Mouse (Mus musculus) heart, adult 9 months (tissue): ENCODE data around the gene Atp1a1.
A peak's percentile ranks its signal among the peaks of the same experiment; 100 is the strongest.

Source experiments
- DNase-seq, 2 experiments: peaks; one replicate each; pipeline ENCODE4 v3.0.0; 2022; ENCODE audit warnings: low spot score in 2 of 2

Gene Atp1a1

DNA sequence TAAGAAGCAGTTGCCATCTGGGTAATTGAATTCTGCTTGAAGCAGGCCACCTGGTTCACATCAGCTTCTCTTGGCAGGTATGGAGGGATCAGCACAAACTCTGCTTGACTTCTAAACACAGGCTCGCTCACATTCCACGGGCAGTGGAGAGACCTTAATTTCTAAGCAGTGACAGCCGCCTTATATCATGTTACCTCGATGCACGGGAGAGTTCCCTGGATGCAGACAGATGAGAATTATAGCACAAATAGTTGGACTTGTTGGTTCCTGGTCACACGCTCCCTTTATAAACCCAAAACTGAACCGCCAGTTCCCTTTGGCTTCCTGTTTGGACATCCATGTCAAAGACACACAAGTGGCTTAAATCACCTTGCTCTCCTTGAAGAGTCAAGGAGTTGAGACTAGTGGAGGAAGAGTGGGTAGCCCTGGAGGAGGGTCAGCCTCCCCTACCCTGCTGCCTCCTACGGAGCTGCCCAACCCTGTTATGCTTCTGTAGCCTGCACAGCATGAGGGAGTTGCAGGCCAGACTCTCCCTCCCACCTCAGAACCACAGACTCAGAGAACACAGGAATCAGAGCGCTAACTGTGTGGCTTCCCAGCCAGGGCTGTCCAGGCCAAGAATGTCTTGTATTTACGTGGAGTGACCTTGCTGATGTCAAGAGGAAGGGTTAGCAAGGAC lies 7.5 kb upstream of the Atp1a1 start:
- no peak for DNase-seq

DNA sequence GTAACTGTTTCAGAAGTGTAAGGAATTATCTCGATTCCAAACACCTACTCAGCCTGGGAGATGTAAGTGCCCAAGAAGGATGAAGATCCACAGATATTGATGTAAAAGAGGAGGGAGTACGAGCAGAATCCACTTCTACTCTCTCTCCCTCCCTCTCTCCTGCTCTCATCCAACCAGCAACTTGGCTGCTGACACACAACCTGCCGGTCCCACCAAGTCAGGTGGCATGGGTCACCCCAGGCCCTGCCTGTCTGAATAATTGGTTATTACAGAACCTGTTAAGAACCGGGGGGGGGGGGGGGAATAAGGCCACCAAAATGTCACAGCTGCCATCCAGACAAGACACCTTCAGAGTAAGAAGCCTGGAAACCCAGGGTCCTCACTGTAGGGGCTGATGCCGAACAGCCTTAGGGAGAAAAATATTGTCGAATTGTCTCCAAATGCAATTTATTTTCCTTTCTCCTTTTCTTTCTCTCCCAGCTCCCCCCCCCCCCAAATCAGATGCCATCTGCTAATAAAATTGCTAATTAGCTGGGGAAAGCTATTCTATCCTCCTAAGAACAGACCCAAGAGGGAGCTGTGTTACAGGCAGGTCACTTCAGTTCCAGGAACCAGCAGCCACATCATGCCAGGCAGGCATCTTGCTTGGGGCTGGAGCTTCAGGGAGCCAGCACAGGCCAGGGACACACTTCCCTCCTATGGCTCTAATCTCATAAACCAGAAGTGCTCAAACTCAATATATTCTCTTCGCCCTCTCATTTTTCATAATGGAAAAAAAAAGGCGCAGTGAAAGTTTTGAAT lies 6.7 kb upstream of the Atp1a1 start:
- no peak for DNase-seq

DNA sequence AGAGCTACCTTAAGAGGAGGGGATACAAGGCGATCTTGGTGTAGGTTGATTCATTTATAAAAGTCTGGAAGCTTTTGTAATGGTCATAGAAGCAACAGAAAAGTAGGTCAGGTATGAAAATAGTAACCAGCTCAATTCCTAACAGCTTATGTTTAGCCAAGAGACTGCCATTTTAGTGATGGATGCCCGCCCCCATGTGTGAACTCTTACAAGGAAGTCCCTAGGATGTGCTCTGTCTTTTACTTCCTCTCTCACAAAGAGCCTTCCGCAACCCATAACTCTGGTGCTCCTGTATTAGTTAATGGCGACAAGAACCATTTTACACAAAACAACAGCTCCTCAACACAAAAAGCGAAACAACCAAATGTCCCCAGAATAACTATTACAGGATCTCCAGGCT lies 4.8 kb upstream of the Atp1a1 start:
- DNase-seq: no peak

DNA sequence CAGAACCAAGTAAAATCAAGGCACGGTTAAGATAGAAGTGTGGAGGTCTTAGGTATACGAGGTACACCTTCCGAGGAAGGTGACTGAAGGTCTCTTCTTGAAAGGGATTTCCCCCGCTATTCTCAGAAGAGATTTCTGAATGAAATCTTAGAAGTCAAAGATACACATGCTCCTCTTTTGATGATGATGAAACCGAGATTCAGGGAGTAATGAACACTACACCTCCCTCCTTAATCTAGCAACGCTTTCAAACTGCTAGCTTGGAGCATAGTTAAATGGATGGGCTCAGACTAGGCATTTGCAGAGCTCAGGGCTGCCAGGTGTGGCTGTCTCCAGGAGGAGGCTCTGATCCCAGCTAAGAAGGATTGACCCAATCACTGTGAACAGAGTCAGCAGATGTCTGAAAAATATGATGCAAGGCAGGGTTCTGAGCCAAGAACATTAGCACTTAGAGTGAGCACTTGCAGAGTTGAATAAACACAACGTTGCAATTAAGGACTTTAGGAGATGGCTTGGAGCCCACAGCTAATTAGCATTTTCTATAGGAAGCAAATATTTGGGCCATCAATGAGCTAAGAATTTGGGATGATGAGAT lies 2.5 kb upstream of the Atp1a1 start:
- no peak for DNase-seq

DNA sequence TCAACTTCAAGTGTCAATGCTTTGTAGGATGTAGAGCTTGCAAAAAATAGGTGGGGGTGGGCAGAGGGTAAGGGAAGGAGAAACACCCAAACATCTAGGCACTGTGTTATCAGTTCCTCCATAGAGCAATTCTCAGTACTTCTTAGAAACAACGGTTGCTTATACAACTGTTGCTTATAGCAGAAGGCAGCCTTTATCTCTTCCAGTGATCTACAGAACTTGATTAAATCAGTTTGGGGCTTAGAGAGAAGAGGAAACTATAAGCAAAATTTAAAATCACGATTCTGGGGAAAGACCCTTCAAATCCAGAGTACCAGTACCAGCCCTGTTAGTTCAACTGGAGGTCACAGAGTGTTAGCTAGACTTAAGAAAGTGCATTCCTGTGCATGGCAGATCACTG lies 1.2 kb upstream of the Atp1a1 start:
- DNase-seq: no peak

DNA sequence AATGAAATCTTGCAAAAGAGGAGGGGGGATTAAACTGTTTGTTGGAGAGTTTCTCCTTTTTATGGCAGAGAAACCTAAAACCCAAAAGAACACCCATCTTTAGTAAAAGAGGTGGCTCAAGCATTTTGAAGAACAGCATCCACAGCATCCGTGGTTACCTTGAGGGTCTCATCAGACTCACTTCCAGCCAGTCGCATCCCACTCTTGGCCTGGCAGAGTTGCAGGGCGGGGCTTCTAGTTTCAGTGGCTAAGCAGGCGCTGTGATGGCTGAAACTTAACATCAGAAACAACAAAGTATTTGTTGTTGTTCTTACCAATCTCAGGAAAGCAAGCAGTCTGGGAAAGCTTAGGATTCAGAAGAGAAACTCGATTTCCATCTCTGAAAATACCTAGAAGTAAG lies 807 bp upstream of the Atp1a1 start:
- DNase-seq: no peak

DNA sequence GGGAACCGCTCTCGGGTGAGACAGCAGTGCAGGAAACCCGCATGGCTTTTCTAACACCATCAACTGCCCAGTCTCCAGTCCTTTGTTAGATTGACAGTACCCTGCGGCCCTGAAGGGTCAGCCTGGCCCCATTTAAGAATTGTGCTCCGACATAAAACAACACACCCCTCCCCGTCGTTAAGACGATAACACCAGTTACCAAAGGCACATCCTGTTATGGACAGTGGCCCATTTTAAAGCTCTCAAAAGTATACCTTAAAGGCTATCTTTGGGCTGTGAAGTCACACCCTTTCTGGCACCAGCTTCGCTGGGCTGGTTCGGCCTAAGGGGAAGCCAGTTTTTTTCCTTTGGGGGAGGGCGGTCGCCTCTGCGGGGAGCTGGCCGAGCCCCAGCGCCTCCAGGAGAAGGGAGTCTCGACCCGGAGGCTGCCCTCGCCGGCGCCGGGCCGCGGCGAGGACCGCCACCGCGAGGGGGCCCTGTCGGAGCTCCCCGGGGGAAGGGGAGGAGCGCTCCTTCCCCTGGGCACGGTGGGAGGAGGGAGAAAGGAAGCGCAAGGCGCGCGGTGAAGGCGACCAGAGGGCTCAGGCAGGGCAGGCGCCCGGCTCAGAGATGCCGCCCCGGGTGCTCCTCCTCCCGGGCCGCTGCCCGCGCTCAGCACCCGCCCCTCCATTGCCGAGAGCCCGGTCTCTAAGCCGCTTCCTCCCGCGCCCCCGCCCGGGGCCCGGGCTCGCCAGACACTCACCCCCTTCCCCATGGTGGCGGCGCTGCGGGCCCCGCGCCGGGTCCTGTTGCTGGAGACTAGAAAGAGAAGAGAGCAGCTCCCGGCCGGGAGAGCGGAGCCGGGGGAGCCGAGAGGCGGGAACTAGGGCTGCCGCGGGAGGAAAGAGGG lies 579 bp downstream of the Atp1a1 start:
- DNase-seq: peak; percentile 88 to 91

DNA sequence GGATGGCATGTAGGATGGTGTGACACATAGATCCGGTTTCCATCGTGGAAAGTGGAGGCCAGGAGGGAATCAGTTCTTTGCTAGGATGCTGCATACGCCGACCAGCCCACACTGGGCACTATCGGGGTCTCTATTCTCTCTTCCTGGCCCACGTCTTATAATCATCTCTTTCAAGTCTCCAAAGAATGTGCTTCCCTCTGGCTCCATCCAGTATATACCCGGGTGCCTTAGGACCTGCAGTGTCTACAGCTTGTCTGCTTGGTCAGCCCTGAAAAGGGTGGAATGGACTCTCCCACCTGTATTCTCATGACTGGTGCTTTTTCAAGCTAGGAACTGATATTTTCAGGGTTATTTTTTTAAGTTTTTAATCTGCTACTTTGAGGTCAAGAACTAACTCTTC lies 1.3 kb downstream of the Atp1a1 start:
- no peak for DNase-seq

DNA sequence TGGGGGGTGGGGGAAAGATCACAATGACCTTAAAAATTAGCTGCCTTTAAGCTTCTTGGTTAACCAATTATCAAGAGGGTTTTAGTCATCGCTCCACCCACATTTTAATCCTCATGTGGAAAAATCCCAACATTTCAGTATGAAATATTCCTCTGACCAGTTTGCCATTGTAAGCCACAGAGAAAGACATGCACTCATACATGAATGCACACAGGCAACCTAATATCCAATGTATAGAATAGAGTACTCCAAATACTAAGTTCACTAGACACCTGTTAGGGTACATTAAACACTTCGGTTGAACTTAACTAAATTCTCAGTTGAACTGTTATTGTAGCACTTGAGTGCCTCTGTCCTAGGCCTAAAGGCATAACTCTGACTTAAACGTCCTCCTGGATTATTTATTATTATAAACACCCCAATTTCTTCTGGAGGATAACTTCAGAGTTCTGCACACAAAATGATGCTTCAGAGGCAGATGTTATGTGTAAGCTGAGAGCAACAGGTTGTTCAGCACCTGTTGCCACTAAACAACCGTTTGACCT lies 1.9 kb downstream of the Atp1a1 start:
- DNase-seq: no peak

DNA sequence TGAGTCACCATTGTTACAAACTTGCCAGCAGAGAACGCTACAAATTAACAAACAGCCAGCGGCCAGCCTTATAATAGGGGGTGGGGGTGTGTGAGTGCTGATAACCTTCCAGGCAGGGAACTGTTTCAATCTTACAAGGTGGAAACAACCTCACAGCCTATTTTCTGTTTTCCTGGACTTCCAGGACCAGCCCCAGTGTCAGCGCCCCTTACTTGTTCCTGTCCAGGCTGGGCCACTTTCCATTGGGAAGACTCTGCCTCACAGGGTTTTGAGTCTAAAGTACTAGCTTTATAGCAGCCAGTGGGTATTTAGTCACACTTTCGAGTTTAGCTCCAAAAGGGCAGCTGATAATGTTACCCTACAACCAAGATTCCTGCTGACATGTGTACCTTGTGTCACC lies 2.8 kb downstream of the Atp1a1 start:
- no peak for DNase-seq

DNA sequence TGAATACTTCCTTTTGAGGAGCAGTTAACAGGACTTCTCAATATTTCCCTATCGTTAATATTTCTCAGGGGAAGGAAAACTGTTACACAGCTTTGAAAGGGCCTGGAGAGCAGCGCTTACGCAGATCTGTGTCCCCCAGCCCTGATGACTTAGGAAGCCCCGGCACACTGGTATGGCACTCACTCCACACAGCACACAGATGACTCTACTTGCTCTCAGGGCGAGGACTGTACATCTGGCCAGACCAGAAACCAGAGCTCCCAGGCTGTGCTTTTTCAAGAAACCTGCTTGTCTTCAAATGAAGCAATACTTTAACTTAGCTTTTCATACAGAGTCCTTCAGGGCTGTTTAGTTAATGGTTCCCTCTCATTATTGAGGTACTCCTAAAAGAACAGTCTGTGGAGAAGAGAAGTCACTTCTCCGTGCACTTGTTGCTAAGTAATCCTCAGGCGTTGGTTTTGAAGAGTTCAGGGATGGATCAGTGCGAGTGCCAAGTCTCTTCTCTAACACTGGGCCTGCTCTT lies 3.4 kb downstream of the Atp1a1 start:
- DNase-seq: no peak

DNA sequence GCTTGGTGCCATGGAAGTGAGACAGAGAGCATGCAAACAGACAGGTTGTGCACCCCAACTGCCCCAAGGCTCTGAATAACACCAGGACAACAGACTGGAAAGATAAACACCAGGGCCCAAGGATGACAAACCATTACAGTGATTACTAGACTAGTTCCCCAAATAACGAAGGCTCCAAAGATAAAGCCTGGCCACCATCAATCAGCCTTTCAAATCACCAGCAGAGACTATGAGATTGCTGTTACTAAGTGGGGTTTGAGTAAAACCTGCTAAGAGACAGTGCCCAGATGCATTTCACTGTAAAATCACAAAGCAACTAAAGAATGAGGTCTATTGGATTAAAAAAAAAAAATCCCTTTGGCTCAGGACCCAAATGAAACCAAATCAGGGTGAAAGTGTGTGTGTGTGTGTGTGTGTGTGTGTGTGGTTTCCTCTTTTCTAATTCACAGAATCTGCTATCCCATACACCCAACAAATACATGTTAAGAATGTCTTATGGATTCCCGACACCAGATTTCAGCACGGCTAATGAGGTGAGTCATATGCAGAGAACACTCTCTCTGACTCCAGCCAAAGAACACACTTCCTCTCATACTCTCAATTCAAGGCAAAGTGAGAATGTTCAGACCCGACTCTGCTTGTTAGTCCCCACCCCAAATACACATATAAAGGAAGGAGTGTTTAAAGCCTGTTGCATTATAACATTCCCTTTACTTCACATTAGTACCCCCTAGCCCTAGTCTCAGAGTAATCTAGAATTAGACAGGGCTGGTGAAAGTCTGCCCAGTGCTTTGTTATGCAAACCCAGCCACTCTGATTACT lies 4.4 kb downstream of the Atp1a1 start:
- DNase-seq: no peak

DNA sequence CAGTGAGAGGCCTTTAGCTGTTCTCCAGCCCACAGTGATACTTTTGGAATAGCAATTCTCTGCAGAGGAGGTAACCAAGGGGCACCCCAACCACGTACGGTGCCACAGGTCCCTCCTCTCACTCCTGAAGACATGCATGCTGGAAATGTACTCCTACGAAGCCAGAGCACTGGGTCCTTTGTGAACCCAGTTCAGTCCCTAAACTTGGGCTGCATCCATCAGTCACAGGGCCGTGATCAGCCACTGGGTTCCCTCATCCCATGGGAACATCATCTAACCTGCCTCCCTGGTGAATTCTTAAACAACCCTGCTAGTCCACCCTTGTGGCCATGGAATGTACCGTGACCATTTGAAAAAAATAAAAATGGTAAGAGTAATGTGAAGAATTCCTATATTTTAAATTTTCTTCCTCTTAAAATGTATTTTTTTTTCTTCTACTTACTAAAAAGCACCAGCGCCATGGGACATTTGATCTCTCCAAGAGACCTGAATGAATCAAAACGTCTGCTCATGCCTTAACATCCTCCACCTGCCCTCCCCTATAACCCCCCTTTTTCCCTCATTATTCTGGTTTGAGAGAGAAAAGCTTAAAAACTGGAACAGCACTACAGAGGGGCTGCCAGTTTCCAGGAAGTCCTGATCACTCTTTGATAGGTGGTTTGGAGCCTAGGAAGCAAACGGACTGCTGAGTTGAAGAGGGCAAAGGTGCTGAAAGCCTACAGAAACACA lies 5.1 kb downstream of the Atp1a1 start:
- no peak for DNase-seq

DNA sequence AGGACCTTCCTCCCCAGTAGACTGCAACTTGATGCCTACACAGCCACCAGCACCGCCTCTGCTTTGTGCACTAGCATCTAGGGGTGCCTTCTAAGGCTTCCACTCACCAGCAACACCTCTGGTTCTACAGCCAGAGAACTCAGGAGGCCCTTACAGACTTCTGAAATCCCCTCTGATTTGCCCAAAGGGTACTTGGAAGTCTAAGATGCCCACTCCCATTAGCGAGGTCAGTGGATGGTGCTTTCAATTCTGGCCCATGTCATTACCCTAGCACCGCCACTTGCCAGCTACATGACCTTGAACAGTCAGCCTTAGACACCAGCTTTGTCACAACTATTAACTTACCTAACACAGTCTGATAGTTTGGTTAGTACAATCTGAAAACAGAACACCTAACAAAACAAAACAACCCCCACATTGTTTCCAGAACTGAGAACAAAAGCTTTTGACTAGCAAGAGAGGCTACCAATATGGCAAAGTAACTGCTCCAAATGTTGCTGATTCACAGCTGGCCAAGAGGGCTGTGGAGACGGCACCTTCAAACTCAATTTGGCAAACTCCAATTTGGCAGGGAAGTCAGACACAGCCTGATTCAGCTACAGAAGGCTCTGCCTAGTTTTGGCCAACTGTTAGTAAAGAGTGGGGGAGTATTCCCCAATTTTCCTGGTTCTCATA lies 6.1 kb downstream of the Atp1a1 start:
- DNase-seq: peak in 1 of 2 experiments; percentile 42

DNA sequence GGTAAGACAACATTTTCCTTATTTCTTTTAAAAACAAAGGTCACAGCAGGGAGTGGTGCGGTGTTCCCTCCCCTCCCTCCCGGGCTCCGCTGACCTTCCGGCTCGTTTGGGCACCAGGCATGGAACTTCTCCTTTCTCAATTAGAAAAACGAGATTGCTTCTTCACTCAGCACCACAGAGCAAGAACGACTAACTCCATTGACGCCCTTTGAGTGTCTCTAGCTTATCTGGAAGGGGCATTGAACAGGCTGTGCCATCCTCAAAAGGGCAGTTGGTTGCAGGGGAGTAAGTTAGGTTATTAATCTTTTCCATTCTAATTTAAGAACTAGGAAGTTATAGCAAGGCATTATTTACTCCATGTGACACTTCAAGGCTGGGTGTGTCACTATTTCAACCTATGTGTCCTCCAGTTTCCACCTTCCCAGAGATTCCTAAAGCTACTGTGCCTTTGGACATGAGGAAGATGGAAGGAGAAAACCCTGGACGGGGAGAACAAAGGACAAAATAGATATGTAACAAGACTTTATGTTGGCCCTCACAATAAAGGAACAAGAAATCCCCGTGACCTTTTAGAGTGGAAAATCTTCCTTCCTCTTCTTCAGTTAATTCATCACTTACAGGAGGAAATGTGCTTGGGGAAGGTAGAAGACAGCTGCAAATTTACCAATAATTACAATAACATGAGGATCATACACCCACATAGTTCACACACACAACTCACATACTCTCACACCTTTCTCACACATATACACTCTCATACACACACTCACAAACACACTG lies 7.0 kb downstream of the Atp1a1 start:
- no peak for DNase-seq

DNA sequence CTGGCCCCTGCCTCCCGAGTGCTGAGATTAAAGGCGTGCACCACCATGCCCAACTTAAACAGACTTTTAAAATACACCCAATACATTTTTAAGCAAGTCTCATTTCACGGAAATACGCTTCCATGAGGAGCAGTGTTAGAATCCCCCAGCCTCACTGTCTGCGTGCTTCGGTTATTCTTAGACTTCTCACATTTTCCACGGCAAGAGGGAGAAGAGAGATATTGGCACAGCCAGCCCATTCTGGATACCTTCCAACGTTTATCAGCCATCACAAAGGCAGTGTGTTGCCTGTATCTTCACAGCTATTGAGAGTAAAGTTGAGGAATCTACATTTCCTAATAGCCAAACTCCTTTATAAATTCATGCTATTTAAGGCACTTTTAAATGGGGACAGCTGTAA lies 7.8 kb downstream of the Atp1a1 start:
- peak in 1 of 2 experiments; percentile 61 for DNase-seq

DNA sequence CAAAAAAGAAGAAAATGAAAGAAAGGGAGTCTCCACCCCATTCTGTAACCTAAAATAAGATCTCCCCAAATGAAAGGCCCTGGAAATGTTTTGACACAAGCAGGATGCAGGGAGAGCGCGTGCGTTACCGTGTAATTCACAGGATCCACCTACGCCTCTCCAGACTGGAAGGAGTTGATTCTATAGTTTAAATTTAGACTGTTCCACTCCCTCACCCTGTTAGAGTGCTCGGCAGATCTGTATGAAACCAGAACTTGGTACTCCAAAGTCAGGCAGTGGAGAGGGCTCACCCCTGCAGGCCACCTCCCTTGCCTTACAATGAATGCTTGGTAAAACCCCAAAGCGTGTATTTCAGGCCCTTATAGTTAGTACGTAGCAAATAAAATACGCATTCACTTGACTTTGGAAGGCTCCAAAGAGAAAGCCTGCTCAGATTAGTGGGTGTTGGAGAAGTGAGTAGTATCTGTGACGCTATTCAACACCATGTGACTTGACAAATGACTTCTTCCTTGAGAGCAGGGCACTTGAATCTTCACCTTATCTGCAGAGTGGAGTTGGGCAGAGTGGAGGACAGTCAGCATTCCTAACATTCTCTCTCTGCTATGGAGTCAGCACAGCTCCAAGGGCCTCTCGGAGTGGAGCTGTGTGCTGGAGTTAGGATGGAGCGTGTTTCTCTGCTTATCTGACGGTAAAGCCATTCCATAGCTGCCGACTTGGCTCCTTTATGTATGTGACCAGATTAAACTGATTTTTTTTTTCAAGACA lies 8.4 kb downstream of the Atp1a1 start:
- no peak for DNase-seq

DNA sequence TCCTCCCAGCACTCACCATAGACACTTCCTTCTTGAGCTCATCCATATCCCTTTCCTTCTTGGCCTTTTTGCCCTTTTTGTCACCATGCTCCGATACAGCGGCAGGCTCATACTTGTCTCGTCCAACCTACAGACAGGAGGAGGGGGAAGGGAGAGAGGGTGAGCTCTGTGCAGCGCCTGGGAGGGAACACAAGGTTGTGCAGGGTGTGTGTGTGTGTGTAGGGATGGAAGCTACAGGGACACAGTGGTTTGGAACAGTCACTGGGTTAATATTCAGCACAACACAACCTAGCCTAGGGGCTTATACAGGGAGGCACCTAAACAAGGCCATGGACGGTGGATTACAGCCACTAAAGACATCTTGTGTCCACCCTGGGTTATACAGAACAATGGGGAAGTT lies 9.5 kb downstream of the Atp1a1 start:
- DNase-seq: no peak
